Mouse (Mus musculus): ENCODE measurements around the gene Ciao2a.

- TF ChIP-seq SRF (IDR thresholded peaks at IDR 0.05; ENCODE audit: control insufficient read depth, insufficient read length, low read depth) = no peak
- TF ChIP-seq POLR2A (IDR thresholded peaks at IDR 0.05; ENCODE audit: insufficient read length, low read depth) = no peak
- no peak for TF ChIP-seq MAX (IDR thresholded peaks at IDR 0.05; ENCODE audit: low read depth)
- TF ChIP-seq USF1 (IDR thresholded peaks at IDR 0.05; ENCODE audit: low read depth) = no peak
- no peak for TF ChIP-seq REST (IDR thresholded peaks at IDR 0.05; ENCODE audit: insufficient read depth, insufficient read length)
- TF ChIP-seq MYOG (IDR thresholded peaks at IDR 0.05; ENCODE audit: control insufficient read depth in 1 of 3, insufficient read depth in 1 of 3, insufficient read length in 2 of 3, low read depth in 2 of 3) = no peak
- no peak for TF ChIP-seq POLR2AphosphoS2 (IDR thresholded peaks at IDR 0.05; ENCODE audit: insufficient read length, low read depth)
Measured at GRCm38 (mm10) chr9:66177975-66178374, 51.6 kb downstream of the Ciao2a start.

Data from myocyte (in vitro differentiated cells).